Mouse (Mus musculus): ENCODE results near the gene Fcho1.
"Not testable (repeated sequence)": the region's sequence is repeated elsewhere in the genome, so short reads cannot be mapped to it uniquely, and the experiment has no call there.

The Fcho1 gene

DNA sequence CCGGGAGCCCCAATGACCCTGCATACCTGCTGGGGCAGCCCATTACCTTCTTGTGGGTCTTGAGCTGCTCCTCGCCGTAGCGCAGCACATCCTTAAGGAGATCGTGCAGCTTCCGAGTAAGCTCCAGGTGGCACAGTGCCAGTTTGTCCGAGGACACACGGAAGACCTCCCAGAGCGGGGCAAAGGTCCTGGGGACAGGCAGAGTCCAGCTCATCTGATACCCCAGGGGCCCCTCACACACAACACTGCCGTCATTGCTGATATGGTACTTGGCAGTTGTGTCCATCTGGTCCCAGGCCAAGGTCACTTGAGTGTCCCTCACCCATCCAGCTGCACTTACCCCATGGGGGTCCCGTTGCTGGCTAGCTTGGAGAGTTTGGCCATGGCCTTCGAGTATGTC, 8.4 kb downstream of the Fcho1 start:
- no peak for DNase-seq (ENCODE audit: low spot score)

DNA sequence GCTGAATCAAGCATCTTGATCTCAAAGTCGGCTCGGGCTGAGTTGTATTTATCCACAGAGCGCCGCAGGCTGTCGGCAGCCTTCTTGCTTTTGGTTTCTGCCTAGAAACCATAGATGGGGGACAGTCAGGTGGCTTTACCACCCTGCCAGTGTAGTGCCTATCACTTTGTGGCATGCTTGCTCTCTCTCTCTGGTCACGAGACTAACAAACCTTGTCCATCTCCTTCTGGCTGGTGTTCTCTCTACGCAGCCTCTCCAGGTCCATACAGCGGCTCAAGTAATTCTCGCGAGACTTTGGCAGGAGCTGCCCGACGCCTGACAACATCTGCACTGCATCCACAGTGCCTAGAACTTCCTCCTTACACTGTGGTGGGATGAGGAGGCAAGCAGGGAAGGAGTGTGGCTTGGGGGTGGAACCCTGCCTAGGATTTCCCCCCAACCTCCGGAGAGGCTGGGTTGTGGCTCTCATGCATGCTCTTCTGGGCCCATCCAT, 8.9 kb downstream of the Fcho1 start:
- DNase-seq (ENCODE audit: low spot score) = no peak

GRCm38 (mm10) chr8:71715531-71715930, 10.0 kb downstream of the Fcho1 start:
- DNase-seq (ENCODE audit: low spot score) = no peak

DNA sequence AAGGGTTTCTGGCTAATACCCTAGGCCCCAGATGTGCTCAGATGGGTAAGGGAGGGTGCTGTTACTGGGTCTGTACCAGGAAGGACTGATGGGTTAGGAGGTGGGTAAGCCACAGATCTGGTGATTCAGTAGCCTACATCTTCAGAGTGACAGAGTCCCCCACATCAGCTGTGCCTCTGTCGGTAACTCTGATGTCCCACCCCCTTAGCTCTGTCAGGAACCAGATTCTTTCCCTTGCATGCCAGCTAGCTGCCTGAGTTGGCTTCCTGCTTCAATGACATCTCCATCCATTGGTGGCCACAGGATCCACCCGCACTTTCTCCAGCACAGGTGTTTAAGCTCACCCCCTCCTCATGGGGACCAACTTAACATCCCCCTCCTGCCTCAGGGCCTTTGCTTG, 13.9 kb downstream of the Fcho1 start:
- no peak for DNase-seq (ENCODE audit: low spot score)

DNA sequence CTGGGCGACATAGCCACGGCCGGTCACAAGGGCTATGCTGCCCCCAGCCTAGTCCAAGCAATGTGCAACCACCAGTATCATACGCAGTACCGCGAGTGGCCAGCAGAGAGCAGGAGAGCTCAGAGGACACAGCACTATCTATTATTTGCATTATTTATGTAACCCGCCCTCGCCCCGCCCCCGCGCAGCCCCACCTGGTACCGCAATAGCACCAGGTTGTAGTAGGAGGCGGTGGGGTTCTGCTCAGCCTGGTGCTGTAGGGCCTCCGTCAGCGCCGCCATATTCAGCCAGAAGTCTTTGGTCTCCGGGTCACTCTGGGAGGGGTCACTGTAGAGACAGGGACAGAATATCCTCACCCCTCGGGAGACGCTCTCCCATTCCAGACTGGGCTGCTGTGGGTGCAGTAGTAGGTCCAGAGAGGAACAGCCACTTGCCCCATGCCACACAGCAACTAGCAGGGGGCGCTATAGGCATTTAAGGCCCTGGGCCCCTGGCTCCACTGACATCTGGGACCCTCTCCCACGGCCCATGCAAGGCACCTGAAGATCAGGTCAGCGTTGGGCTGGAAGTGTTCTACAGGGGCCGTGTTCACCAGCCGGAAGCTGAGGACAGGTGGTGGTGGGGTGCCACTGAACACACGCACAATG, 15.6 kb downstream of the Fcho1 start:
- DNase-seq (ENCODE audit: low spot score) = peak; percentile 72

DNA sequence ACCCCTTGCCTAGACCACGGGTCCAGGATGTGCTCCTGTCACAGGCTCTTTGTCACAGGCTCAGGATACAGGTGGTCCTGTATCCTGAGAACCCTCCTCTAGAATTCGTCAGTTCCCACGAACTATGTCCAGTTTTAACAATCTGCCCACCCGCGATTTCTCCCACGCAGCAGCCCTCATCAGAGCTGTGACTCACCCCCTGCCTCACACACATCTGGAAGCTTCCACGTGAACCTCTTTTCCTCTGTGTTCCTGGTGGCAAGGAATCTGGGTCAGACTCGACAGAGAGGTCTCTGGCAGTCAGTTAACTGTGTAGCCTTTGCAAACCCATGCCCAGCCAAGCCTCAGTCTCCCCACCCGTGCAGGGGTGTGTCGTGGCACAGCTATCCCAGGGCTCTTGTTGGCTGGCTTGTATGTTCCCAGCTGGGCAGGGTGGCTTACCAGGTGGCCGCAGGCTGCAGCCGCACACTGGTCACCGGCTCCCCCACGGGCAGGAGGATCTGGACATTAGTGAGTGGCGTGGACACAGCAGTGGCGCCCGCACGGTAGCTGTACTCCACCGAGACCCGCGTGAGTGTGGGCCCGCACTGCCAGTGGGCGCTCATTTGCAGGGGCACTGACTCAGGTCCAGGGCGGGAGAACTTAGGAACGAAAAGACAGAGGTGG, 16.2 kb downstream of the Fcho1 start:
- DNase-seq (ENCODE audit: low spot score) = no peak

DNA sequence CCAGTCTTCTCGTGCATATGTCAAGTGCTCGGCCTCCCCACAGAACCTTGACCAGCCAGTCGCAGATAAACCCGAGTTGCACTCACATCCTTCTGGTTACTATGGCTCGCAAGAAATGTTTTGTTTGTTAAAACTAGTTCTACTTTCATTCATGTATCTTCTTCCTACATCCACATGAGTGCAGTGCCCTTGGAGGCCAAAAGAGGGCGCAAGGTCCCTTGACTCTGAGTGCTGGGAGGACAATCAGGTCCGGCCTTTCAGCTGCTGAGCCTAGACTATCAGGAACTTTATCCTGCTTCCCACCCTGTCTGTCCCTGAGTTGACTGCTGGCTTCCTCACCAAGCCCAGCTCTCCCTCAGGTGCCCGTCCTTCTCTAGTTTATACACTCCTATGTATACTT, 17.6 kb downstream of the Fcho1 start:
- DNase-seq (ENCODE audit: low spot score) = peak; percentile 69

DNA sequence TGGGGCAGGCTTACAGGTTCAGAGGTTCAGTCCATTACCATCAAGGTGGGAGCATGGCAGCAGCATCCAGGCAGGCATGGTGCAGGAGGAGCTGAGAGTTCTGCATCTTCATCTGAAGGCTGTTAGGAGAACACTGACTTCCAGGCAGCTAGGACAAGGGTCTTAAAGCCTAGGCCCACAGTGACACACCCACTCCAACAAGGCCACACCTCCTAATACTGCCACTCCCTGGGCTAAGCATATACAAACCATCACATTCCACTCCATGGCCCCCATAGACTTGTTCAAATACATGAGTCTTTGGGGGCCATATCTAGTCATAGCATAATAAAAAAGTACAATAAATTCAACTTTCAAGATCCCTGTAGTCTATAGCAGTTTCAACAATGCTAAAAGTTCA, 22.1 kb downstream of the Fcho1 start:
- DNase-seq (ENCODE audit: low spot score) = not testable (repeated sequence)

DNA sequence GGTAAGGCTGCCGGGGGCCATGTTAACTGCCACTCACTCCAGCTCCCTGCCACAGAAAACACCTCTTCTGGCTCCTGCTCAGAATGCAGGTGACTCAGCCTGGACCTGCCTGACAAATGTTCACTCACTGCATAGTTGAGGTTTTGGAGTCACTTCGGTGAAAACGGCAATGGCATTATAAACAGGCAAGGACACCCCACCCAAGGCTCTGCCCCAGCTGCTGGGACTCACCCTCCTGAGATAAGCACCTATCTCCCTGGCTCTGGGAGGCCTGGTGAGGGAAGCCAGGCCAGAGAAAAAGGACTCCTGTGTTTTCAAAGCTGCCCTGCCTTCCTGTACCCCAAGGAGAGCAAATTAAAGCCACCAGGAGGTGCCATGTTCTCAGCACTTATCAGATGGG, 22.6 kb downstream of the Fcho1 start:
- DNase-seq (ENCODE audit: low spot score) = peak; percentile 81

DNA sequence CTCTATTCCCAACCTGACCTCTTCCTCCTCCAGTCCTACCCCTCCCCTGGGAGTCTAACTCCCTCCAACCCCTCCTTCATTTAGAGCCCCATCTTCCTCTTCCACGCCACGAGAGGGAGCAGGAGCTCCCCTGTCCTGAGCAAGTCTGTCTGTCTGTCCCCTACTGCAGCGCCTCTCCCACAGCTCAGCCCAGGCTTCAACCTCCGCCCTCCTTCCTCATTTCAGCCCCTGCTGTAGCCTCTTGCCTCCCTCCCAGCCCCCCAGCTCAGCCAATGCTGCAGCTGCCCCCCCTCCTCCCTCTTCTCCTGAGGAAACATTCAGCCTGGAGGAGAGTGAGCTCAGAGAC, 23.5 kb downstream of the Fcho1 start:
- no peak for DNase-seq (ENCODE audit: low spot score)

DNA sequence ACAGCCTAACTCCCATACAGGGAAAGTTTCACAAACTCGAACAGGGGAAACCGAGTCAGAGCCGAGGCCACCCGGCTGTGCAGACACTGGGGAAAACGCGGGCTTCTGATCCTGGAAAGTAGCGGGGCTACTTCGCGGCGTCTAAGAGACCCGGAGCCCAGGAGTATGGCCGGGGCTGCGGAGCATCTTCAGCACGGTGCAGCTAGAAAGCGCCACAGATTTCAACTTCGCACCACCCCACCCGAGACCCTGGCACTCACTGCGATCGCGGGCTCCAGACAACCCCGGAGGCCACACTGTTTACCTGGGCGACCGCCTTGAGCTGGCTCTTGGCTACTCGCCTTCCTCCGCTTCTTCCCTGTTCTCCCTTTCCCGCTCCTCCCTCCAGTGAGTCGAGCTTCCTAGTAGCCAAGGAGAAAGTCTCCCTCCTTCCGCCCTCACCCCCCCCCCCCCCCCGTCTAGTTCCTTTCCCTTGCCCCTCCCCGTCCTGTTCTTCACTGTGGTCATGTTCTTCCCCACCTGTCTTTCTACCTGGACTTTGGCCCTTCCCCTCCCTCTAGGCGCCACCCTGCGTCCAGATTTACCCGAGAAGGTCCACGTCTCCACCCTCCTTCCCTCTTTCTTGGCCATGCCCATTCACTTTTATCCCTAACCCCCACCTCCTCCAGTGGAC, 24.0 kb downstream of the Fcho1 start, which contains the start of gene B3gnt3:
Gene B3gnt3, minus strand, starts transcription at position 376 of the 673 bp plus-strand sequence.
- DNase-seq (ENCODE audit: low spot score) = no peak

DNA sequence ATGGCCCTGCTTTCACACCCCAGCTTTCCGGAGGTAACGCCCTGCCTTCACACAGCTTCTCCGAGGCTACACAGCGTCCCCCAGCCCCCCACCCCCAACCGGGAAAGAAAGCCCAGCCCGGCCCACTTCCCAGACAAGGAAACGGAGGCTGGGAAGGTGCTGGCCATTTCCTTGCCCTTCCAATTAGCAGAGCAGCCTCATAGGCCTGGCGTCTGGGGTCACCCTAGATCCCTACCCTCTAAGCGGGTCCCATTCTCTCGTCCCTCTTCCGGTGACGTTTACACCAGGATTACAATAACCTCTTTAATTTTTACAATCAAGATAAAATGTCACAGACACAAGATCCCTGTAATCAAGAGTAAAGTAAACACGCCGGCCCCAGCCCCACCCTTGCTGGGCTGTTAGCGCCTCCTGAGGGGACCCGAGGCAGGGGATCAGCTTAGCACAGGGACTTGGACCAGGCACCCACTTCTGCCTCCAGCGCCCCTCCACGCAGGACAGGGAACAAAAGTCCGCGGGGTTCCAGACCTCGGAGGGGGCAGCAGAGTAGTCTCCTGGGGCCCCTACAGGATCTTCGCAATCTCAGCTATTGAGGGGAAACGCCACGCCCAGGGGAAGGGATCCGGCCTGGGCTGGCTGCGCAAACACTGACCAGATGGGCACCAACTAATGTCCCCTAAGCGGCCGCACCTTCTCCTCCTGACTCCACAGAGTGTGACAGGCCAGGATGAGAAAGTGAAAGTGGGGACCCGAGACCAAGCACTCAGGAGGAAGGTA, 24.8 kb downstream of the Fcho1 start:
- DNase-seq (ENCODE audit: low spot score) = no peak

DNA sequence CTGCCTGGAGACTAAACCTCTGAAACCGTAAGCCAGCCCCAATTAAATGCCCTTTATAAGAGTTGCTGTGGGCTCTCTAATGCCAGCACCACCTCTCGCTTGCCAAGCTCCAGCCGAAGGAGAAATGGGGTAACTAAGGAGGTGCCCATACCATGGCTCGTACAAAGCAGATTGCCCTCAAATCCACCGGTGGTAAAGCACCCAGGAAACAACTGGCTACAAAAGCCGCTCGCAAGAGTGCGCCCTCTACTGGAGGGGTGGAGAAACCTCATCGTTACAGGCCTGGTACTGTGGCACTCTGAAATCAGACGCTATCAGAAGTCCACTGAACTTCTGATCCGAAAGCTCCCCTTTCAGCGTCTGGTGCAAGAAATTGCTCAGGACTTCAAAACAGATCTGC, 30.1 kb downstream of the Fcho1 start:
- DNase-seq (ENCODE audit: low spot score) = not testable (repeated sequence)

DNA sequence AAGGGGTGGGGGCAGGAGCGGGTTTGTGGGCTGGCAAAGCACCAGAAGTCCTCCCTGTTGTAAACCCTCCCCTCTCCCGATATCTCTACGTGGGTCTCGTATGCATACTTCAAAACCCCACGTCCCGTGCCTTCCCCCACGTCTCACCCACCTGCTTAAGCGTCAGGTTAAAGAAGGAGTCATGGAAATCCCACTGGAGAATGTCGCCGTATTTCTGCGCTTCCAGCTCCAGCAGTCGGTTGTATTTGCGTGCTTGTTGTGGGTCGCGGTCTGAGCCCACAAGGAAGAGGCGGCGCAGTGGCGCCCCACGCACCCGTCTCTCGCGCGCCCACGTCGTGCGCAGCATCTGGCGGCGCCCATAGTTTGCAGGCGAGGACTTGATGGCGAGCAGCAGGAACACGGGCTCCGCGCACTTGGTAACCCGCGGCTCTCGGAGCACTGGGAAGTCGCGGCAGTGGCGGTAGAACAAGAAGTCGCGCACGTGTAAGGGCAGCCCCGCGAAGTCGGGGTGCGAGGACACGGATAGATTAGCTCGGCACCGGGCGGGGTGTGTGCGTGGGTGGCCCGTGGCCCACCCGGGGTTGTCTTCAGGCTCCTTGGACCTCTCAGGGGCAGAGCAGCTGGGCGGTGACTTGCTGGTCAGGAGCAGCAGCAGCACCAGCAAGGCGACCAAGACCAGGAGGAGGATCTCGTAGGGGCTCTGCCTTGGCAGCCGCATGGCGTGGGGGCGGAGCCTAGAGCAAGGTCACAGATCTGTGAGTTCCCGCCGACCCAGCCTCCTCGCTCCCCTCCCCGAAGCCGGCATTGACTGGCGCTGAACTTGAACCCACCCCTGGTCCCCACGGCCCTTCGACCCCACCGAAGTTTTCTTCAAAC, 32.1 kb downstream of the Fcho1 start:
- no peak for DNase-seq (ENCODE audit: low spot score)

DNA sequence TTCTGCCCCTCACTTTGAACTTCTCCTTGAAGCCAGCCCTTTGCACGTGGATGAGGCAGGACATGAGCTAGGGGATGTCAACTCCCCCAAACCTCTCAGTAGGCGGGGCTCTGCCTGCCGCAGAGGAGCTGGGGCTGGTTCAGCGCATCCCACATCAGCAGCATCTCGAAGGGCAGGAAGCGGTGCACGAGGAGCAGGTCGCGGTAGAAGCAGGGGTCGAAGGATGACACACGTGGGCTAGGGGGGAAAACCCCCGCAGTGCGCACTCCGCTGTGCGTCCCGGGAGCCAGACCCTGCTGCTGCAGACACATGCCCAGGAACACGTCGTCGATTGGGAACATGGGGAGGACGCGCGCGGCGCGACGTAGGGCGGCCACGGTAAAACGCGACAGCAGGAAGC, 33.0 kb downstream of the Fcho1 start:
- no peak for DNase-seq (ENCODE audit: low spot score)

DNA sequence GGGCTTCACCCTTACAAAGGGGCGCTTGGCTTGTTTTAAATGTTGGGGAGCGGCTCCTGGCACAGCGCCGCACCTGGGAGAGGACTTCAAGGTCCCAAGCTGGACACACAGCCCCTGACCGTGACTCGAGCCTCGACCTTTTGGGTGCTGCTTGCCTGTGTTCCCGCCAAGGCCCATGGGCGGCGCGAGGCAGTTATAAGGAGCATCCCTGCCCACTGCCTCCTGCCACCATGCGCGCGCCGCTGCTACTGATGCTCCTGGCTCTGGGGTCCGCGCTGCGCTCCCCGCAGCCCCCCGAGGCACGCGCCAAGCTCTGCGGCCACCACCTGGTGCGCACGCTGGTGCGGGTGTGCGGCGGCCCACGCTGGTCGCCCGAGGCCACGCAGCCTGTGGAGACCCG, 36.5 kb downstream of the Fcho1 start, which contains the start of gene Insl3:
Gene Insl3, plus strand, starts transcription at position 187 of the 400 bp plus-strand sequence.
- no peak for DNase-seq (ENCODE audit: low spot score)

DNA sequence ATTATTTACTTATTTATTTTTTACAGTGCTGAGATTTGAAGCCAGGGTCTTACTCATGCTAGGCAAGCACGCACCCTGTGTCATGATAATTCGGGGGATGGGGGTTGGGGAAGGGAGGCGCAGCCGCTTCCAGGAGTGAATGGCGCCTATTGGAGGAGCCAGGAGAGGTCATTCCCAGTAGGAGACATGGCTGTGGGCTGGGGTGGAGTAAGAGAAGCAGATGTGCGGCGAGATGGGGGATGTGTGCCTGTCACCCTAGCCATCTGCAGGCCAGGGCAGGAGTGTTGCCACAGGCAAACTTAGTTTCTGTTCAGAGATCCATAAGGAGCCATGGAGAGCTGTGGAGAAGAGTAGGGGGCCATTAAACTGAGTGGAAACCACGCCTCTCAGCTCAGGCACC, 37.9 kb downstream of the Fcho1 start:
- no peak for DNase-seq (ENCODE audit: low spot score)

DNA sequence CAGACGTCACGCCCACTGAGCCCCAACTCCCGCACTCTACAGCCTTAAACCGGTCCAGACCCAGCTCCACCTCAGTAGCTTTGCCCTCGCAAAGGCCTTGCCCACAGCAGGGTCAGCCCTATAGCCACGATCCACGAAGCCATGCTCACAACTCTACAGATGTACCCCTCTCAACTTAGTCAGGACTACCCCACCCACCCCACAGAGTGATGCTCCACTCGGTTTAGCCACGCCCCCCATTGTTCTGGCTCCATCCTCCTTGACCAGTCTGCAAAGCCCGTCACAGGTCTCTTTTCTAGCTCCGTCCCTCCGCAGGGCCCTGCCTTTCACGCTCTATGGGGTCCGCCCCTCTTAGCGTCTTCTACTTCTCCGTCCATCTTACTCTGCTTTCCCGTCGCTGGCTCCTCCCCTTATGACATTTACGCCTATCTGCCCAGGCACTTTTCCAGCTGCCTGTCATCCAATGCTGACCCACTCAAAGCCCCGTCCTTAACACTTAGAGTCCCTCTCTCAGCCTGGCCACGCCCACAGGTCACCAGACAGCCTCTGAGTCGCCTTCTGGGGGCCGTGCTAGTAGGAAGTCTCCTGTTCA, 39.3 kb downstream of the Fcho1 start:
- no peak for DNase-seq (ENCODE audit: low spot score)

- no peak for DNase-seq (ENCODE audit: low spot score)
These were observed 39.9 kb downstream of the Fcho1 start for GRCm38 (mm10) chr8:71685573-71685972.

DNA sequence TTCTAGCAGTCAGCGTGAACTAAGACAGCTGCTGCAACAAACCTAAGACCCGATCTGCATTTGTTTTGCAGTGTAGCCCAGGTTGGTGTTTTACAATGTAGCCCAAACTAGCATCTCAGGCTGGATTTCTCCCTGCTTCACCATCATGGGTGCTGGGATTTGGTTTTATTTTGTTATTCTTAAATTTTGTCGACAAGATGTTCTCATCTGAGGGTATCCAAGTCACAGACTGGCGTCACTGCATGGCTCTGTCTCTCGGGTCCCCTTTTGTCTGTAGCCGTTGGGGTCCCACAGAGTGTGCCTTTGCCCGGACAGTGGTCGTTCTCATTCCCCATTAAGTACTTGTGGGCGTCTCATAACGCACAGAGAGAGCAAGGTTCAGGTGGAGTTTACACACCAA, 40.8 kb downstream of the Fcho1 start:
- DNase-seq (ENCODE audit: low spot score) = no peak

GRCm38 (mm10) chr8:71682832-71683231, 42.7 kb downstream of the Fcho1 start:
- no peak for DNase-seq (ENCODE audit: low spot score)

Data from c-Kit-positive CD71-positive TER-119-positive erythroid progenitor cells, embryonic 14.5 days (primary cell).